Mouse (Mus musculus) lung, postnatal 14 days (tissue): Measurements from ENCODE around the gene Scap.
"Not testable (repeated sequence)": the region's sequence is repeated elsewhere in the genome, so short reads cannot be mapped to it uniquely, and the experiment has no call there.

Experiments used
- DNase-seq: peaks from one replicate; pipeline ENCODE4 v3.0.0; 2021

The Scap gene

DNA sequence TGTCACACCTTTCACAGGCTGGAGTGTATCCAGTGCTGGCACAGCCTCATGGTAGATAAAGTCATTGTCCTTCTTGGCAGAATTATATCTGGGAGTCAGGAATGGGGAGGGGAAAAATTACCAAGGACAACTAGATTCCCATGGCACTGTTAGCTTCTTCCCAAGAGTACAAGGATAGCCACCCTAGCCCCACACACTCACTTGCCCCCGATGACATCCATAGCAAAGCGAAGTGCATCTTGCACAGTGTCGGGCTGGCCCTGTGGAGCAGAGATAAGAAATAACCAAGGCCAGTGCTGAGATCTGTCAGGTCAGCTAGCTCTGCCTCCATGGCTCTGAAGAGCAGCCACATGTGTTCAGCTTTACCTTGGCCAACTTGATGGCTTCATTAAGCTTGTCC lies 57.8 kb downstream of the Scap start:
- no peak for DNase-seq

DNA sequence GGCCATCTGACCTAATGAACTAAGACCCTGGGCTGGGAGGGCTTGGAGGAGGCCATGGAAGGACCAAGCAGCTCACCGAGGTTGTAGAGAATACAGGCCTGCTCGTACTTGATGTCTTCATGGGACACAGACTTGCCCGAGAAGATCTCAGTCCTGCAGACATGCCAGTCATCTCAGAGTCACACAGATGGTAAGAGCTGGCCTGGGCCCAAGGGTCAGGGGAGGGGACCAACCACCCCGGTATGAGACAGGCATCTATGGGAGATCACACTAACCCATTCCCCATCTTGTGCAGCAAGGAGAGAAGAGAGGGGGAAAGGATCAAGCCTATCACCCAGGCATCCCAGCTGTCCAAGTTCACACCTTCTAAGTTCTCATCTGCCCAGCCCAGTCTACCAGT lies 60.2 kb downstream of the Scap start:
- DNase-seq = no peak

GRCm38 (mm10) chr9:110400650-110401049 lies 67.6 kb downstream of the Scap start:
- DNase-seq = peak; percentile 40

DNA sequence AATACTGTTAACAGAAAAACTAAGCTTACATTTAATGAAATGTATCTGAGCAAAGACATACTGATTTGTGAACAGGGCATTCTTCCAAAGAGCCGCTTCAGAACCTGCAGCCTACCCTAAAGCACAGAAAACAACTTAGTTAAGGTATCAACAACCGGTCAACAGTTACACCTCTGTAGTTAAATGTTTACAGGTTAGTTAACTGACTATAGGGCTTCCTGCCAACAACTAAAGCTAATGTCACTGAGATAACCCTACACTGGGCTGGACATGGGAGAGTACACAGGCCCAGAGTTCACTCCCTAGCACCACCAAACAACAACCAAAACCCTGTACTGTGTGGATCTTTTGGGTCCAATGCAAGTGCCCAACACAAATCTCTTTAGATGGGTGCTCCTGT lies 69.6 kb downstream of the Scap start:
- DNase-seq = no peak

DNA sequence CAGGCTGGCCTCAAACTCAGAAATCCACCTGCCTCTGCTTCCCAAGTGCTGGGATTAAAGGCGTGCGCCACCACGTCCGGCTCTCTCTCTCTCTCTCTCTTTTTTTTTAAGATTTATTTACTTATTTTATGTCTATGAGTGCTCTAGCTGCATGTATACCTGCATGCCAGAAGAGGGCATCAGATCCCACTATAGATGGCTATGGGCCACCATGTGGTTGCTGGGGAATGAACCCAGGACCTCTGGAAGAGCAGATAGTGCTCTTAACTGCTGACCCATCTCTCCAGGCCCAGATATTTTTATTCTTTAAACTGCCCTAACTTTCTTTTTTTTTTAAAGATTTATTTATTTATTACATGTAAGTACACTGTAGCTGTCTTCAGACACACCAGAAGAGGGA lies 70.2 kb downstream of the Scap start:
- DNase-seq = not testable (repeated sequence)

DNA sequence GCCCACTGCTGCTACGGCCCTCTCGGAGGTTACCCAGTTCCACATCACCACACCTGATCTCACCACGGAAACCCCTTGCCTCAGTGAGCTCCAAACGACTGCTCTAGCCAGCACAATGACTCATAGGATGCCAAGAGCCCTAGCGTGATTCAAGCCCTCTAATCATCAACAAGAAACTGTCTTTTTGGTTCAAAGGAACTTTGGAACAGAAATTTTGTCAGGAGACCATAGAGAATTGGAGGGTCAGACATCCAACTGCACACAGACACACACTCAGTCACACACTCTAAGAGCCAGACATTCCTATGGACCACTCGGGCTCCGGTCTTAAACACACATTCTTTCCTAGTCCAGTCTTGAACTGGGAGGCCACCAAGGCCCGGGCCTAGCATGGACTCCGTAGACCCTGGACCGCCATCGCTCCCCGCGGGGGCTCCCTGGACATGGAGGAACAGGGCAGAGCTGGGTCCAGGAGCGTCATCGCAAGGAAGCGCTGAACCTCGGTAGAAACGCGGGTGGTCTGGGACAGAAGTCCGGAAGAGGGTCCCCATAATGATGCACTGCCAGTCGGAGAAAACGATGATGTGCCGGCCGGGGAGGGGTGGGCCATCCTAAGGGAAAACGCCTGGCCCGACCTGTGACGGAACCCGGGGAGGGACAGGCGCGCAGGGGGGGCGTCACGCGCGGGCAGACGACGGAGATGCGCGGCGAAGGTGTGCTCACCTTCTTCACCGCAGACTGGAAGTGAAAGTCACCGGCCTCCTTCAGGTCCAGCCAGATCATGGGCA lies 74.4 kb downstream of the Scap start:
- DNase-seq = no peak

GRCm38 (mm10) chr9:110408099-110408773 lies 75.1 kb downstream of the Scap start, which contains the start of gene Ptpn23:
TSS of gene Ptpn23 (minus strand) at chr9:110408213.
- peak; percentile 96 for DNase-seq

DNA sequence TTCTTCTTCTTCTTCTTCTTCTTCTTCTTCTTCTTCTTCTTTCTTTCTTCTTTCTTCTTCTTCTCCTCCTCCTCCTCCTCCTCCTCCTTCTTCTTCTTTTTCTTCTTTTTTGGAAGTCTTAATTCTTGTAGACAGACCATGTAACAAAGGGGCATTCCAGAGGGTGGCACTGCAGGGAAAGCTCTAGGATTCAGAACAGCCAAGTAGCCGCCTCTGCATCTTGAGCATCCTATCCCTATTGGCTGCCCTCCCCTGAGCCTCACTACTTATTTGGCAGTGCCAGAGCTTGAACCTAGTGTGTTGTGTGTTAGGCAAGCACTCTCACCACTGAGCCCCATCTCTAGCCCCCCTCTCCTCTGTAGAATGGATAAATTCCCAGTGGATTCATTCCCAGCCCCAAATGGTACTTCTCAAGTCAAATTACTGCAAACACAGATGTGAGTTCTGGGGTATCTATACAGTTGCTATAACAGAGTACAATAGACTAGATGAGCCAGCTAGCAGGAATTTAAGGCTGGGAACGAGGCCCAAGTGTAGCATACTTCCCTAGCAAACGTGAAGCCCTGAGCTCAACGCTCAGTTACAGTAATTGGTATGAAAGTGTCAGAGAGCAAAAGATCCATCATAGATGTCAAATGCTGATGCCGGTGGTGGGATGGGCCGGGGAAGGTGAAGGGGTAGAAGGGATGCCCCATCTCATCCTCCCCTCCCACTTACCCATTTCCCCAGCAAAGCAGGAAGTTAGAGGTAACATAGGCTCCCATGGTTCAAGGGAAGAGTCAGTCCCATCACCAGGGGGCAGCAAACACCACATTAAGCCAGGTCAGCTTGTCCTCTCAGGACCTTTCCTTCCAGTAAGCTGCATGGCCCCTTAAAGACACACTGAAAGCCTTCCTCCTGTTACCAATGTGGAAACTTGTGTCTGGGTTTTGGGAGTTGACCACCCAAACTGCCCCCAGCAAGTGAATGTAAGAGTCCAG lies 78.1 kb downstream of the Scap start:
- peak; percentile 92 for DNase-seq

- DNase-seq = peak; percentile 34
These were observed 79.8 kb downstream of the Scap start for GRCm38 (mm10) chr9:110412926-110413325.

GRCm38 (mm10) chr9:110413785-110414184 lies 80.7 kb downstream of the Scap start:
- DNase-seq = peak; percentile 79

DNA sequence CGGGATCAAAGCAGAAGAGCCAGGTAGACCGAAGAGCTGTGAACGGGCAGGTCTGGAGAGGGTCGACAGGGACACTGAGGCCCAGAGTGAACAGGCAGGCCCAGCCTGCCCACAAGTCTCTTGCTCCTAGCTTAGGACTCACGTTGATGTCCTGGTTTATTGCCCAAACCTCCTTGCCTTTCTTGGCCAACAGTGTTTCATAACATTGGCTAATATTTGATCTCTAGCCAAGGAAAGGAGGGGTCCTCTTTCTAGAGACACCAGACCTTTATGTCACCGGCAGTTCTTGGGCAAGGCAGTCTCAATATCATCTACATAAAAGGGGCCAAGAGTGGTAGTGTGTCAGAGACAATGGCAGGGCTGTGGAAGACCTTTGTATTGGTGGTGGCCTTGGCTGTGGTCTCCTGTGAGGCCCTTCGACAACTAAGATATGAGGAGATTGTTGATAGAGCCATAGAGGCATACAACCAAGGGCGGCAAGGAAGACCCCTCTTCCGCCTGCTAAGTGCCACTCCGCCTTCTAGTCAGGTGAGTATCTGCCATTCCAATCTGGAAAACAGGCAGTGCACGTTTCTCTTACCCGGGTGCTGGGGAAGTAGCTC lies 86.5 kb downstream of the Scap start, which contains the start of gene Ngp:
Gene Ngp (plus strand): TSS at position 237 of the 602 bp plus-strand sequence.
- DNase-seq = no peak

GRCm38 (mm10) chr9:110431241-110431640 lies 98.2 kb downstream of the Scap start:
- no peak for DNase-seq

DNA sequence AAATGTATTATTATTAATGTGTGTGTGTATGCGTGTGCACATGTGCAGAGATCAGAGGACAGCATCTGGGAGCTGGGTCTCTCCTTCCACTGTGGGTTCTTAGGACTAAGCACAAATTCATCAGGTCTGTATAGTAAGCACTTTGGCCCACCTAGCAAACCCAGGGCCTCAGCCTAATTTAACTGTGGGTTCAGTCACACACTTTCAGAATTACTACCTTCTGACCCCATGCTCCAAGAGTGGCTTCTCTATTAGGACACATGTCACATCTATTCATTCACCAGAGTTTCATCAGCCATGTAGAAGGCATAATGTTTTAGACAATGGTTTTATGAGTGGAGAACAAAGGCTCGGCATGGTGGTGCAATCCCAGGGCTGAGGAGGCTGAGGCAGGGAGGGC lies 100.0 kb downstream of the Scap start:
- DNase-seq = no peak
